Comparison of ENCODE assay signal across 16 mouse cellular contexts in the genomic region with DNA sequence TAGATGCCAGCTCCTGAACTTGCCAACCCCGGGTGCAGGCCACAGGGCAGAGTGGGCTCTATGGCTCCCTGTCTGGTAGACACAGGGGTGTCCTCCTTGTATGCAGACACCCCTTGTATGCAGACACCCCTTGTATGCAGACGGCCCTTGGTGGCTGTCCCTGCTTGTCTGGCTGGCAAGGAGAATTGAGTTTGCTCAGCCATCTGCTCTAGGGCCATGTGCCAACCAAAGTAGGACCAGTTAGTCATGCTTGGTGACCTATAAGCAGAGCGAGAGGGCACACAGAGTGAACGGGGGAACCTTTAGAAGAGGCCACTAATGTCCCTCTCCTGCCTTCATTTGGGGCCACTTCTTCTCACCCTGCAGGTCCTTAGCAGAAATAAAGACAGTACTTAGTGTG.
DNase-seq lines count a peak whose midpoint lies in the region.
"Had no signal": no experiment of that assay in that cellular context is flagged by ENCODE, and none has a peak within 500 bp of the region (broad histone marks: within the 10 kb centered on the region; RNA-seq: fewer than 3 reads in every experiment).

No protein-coding gene starts in this region.

- peaks cover 5% of the 10 kb centered on the region for H3K4me1 ChIP-seq in embryonic facial prominence, embryonic 10.5 days

- no peaks in the 10 kb centered on the region for H3K27me3 ChIP-seq in embryonic facial prominence, embryonic 10.5 days (replicated peaks; ENCODE audit: low read depth, poor library complexity, severe bottlenecking)
- H3K27me3 ChIP-seq: neural tube, embryonic 13.5 days had no signal

- DNase-seq in gastrocnemius, adult 18-20 months (ENCODE audit: low spot score), result peak; percentile 32
- no peak for DNase-seq in gastrocnemius, postnatal 10 days
- peak; percentile 35 to 36 for DNase-seq in kidney, postnatal 36 days
- DNase-seq in kidney, postnatal 4 days, result no peak
- DNase-seq in cerebellum, adult 11-12 months, result peak; percentile 83
- no peak for DNase-seq in embryonic facial prominence, embryonic 10.5 days (ENCODE audit: low spot score)
- no peak for DNase-seq in spleen, postnatal 36 days (ENCODE audit: low spot score in 2 of 2)
- DNase-seq in urinary bladder, adult 2 months (ENCODE audit: low spot score), result no peak
- DNase-seq: embryo, embryonic 11 days; heart, adult 11 months; layer of hippocampus, postnatal 36 days; lung, postnatal 36 days; midbrain, embryonic 14.5 days had no signal

- 0 out of 2 replicates have a peak overlapping the region, but pooled peaks have one; percentile 21 for H3K27ac ChIP-seq in embryonic facial prominence, embryonic 10.5 days (replicated peaks)
- H3K27ac ChIP-seq: limb, embryonic 12.5 days; neural tube, embryonic 13.5 days had no signal

- 79% methylated on average over 4 of the region's 4 CpGs for WGBS in embryonic facial prominence, embryonic 10.5 days

- H3K9me3 ChIP-seq in embryonic facial prominence, embryonic 10.5 days, result no peaks in the 10 kb centered on the region
- H3K9me3 ChIP-seq: limb, embryonic 12.5 days; neural tube, embryonic 13.5 days had no signal

- H3K36me3 ChIP-seq in embryonic facial prominence, embryonic 10.5 days (replicated peaks), result no peaks in the 10 kb centered on the region
- H3K36me3 ChIP-seq: limb, embryonic 12.5 days; neural tube, embryonic 13.5 days had no signal

- no peak overlapping the region for H3K4me3 ChIP-seq in embryonic facial prominence, embryonic 10.5 days
- H3K4me3 ChIP-seq: erythroblast, embryonic 14.5 days; limb, embryonic 12.5 days; neural tube, embryonic 13.5 days had no signal

Comparison
In these comparisons a context has a peak if more than half of its experiments do, and no peak if none do; other contexts are left out.
1. DNase-seq: peak in gastrocnemius, adult 18-20 months (single experiment), kidney, postnatal 36 days (2 of 2) and cerebellum, adult 11-12 months (single experiment); none in gastrocnemius, postnatal 10 days (single experiment), kidney, postnatal 4 days (0 of 2), embryonic facial prominence, embryonic 10.5 days (single experiment), spleen, postnatal 36 days (0 of 2) and urinary bladder, adult 2 months (single experiment).